Mouse (Mus musculus) ES-Bruce4 (cell line): ENCODE data around the gene Clasrp. TPM values are rescaled to one million over a fixed set of nuclear protein-coding genes. Genes with fewer than 3 reads are reported as not detected.

Experiments
- H3K27ac ChIP-seq: 2 replicates; pipeline ENCODE4 v1.5.1; 2012; ENCODE audit warnings: low read length, inconsistent platforms; ENCODE audit not compliant: insufficient read depth
- H3K27me3 ChIP-seq: 2 replicates; pipeline ENCODE4 v1.6.1; 2012; ENCODE audit warnings: mild to moderate bottlenecking, low read length, inconsistent platforms; ENCODE audit not compliant: control insufficient read depth, poor library complexity, insufficient read depth, severe bottlenecking
- H3K36me3 ChIP-seq: 2 replicates; pipeline ENCODE4 v1.6.1; 2012; ENCODE audit warnings: inconsistent platforms, mild to moderate bottlenecking, low read length, moderate library complexity; ENCODE audit not compliant: control insufficient read depth, poor library complexity, insufficient read depth, severe bottlenecking
- H3K4me1 ChIP-seq: one replicate; pipeline ENCODE4 v1.8.1; 2011; ENCODE audit warnings: low read length; ENCODE audit not compliant: control insufficient read depth, insufficient read depth
- H3K4me3 ChIP-seq: 2 replicates; pipeline ENCODE4 v1.5.1; 2011; ENCODE audit warnings: low read depth, mild to moderate bottlenecking, low read length
- H3K9ac ChIP-seq: 2 replicates; pipeline ENCODE4 v1.6.1; 2012; ENCODE audit warnings: low read depth, mild to moderate bottlenecking, inconsistent platforms; ENCODE audit not compliant: poor library complexity, severe bottlenecking
- H3K9me3 ChIP-seq: replicated peaks from 2 replicates; pipeline ENCODE4 v1.6.1; 2012; ENCODE audit warnings: mild to moderate bottlenecking, low read length, inconsistent platforms; ENCODE audit not compliant: control insufficient read depth, poor library complexity, insufficient read depth, severe bottlenecking
- CTCF ChIP-seq: IDR thresholded peaks from one replicate; pipeline ENCODE4 v1.8.1; 2011; ENCODE audit warnings: low read depth, low read length
- EP300 ChIP-seq: IDR thresholded peaks from 2 replicates; pipeline ENCODE4 v1.6.1; 2011; ENCODE audit warnings: low read depth, low read length; ENCODE audit not compliant: insufficient read depth
- POLR2A ChIP-seq: IDR thresholded peaks from one replicate; pipeline ENCODE4 v1.8.1; 2011; ENCODE audit warnings: low read length; ENCODE audit not compliant: insufficient read depth
- polyA plus RNA-seq: library from polyadenylated mRNA; stranded (reverse); fragments of >200 nt; gene quantifications from 2 replicates; pipeline ENCODE4 v1.2.4, GENCODE M21; 2011; ENCODE audit warnings: low read depth; ENCODE audit not compliant: missing spikeins, insufficient read depth, insufficient read length

Gene Clasrp
- polyA plus RNA-seq, 1 experiment, result 52.3 TPM

- TF ChIP-seq EP300 (peak; percentile 57; the same call in 1 of the 2 replicates), POLR2A (no peak), CTCF (no peak)
- Histone ChIP-seq H3K27ac (peak overlapping the region; percentile 92), H3K4me3 (peak overlapping the region; percentile 65), H3K36me3 (peaks cover 2% of the 10 kb centered on the region; the same call in 1 of the 2 replicates), H3K9ac (peak overlapping the region; percentile 66), H3K9me3 (no peaks in the 10 kb centered on the region), H3K27me3 (no peaks in the 10 kb centered on the region), H3K4me1 (peaks cover 8% of the 10 kb centered on the region)
Measured at GRCm38 (mm10) chr7:19573776-19574140, 30.5 kb downstream of the Clasrp start.

DNA sequence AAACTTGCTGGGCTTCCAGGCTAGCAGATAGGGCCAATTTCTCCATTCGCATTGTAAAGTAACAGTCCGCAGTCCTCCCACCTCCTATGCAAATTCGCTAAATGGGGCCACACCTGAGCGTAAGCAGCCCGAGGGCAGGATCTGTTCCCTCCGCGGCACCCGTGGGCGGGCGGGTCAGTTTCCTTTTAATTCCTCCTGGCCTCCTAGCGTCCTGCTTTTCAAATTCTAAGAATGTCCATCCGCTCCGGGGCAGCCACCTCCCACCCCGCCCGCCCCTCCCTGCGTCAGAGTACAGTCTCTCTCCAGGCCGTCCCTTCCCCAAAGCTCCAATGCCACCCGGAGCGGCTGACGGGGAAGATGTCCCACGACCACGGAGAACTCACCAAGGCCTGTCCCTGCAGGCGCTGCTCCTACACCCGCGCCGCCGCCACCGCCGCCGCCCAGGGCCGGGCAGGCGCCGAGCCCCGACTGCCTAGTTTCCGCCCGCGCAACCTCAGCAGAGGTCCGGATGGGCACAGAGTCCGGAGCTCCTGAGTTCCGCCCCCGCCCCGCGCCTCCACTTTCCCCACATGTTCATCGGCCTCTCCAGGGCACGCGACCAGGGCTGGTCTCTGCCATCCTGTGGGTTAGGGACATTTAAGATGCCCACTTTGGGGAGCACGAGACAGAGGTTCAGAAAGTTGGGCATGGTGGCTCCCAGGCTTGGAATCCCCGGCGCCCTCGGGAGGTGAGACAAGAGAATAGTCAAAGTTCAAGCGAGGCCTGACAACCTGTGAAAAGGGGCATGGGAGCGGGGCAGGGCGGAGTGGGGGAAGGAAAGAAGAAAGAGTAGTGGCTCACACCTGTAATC is 31.1 kb downstream of the Clasrp start:
- H3K9me3 ChIP-seq, result no peaks in the 10 kb centered on the region
- H3K9ac ChIP-seq, result peak overlapping the region; percentile 66
- H3K27ac ChIP-seq, result peak overlapping the region; percentile 99
- H3K27me3 ChIP-seq, result no peaks in the 10 kb centered on the region
- H3K4me1 ChIP-seq, result peaks cover 10% of the 10 kb centered on the region
- no peaks in the 10 kb centered on the region for H3K36me3 ChIP-seq
- TF ChIP-seq EP300 (peak; percentile 94), CTCF (no peak)
- peak overlapping the region; percentile 65 for H3K4me3 ChIP-seq

- Histone ChIP-seq H3K27me3 (no peaks in the 10 kb centered on the region), H3K9ac (no peak overlapping the region), H3K4me3 (no peak overlapping the region), H3K4me1 (peaks cover 6% of the 10 kb centered on the region), H3K36me3 (peaks cover 5% of the 10 kb centered on the region; the same call in 1 of the 2 replicates), H3K27ac (peak overlapping the region; percentile 18; the same call in 1 of the 2 replicates), H3K9me3 (no peaks in the 10 kb centered on the region)
- no peak for TF ChIP-seq EP300
- TF ChIP-seq CTCF, result no peak
- TF ChIP-seq POLR2A, result no peak
Measured at GRCm38 (mm10) chr7:19569647-19570046, 34.6 kb downstream of the Clasrp start.

- H3K4me3 ChIP-seq, result no peak overlapping the region
- H3K27ac ChIP-seq, result no peak overlapping the region
- H3K36me3 ChIP-seq, result peaks cover 5% of the 10 kb centered on the region; the same call in 1 of the 2 replicates
- TF ChIP-seq POLR2A, result no peak
- no peak for TF ChIP-seq EP300
- TF ChIP-seq CTCF, result no peak
- H3K9me3 ChIP-seq, result no peaks in the 10 kb centered on the region
- H3K9ac ChIP-seq, result no peak overlapping the region
- peaks cover 6% of the 10 kb centered on the region for H3K4me1 ChIP-seq
- H3K27me3 ChIP-seq, result no peaks in the 10 kb centered on the region
Measured at GRCm38 (mm10) chr7:19567426-19567825, 36.9 kb downstream of the Clasrp start.

- Histone ChIP-seq H3K36me3 (peaks cover 5% of the 10 kb centered on the region; the same call in 1 of the 2 replicates), H3K4me1 (peaks cover 9% of the 10 kb centered on the region), H3K27me3 (no peaks in the 10 kb centered on the region), H3K27ac (no peak overlapping the region), H3K4me3 (no peak overlapping the region), H3K9me3 (no peaks in the 10 kb centered on the region), H3K9ac (no peak overlapping the region)
- TF ChIP-seq POLR2A (no peak), CTCF (no peak), EP300 (no peak)
Measured at GRCm38 (mm10) chr7:19565803-19566202, 38.5 kb downstream of the Clasrp start.

- TF ChIP-seq CTCF (peak; percentile 56), POLR2A (no peak)
- H3K36me3 ChIP-seq, result peaks cover 5% of the 10 kb centered on the region; the same call in 1 of the 2 replicates
- H3K9me3 ChIP-seq, result no peaks in the 10 kb centered on the region
- H3K27me3 ChIP-seq, result no peaks in the 10 kb centered on the region
- no peak overlapping the region for H3K4me3 ChIP-seq
- peaks cover 8% of the 10 kb centered on the region for H3K4me1 ChIP-seq
- H3K27ac ChIP-seq, result no peak overlapping the region
- no peak overlapping the region for H3K9ac ChIP-seq
Measured at GRCm38 (mm10) chr7:19564455-19564854, 39.8 kb downstream of the Clasrp start.
